Mouse (Mus musculus) limb, embryonic 12.5 days (tissue): ENCODE data around the gene Arid1b. TPM values are rescaled to one million over a fixed set of nuclear protein-coding genes. Genes with fewer than 3 reads are reported as not detected.

ENCODE experiments used
- ATAC-seq: fragments of 200-750 bp; cut with Nextera tagmentation; 2 replicates; pipeline ENCODE4 v1.8.0; 2017; ENCODE audit warnings: low read depth, moderate TSS enrichment; ENCODE audit not compliant: insufficient number of reproducible peaks, insufficient read depth, low FRiP score, low TSS enrichment
- H3K27ac ChIP-seq: fragments of 300-500 bp; sonication (generic); 2 replicates; pipeline ENCODE4 v1.5.1; 2016; ENCODE audit warnings: mild to moderate bottlenecking, moderate library complexity
- H3K27me3 ChIP-seq: fragments of 300-500 bp; sonication (generic); 2 replicates; pipeline ENCODE4 v1.6.1; 2016; ENCODE audit warnings: mild to moderate bottlenecking, moderate library complexity
- H3K36me3 ChIP-seq: fragments of 300-500 bp; sonication (generic); 2 replicates; pipeline ENCODE4 v1.6.1; 2016; ENCODE audit warnings: mild to moderate bottlenecking, moderate library complexity
- H3K4me1 ChIP-seq: fragments of 300-500 bp; sonication (generic); replicated peaks from 2 replicates; pipeline ENCODE4 v1.6.1; 2016
- H3K4me2 ChIP-seq: fragments of 300-500 bp; sonication (generic); 2 replicates; pipeline ENCODE4 v1.6.1; 2016; ENCODE audit warnings: mild to moderate bottlenecking, moderate library complexity
- H3K4me3 ChIP-seq: fragments of 300-500 bp; sonication (generic); replicated peaks from 2 replicates; pipeline ENCODE4 v1.5.1; 2016; ENCODE audit warnings: mild to moderate bottlenecking
- H3K9ac ChIP-seq: fragments of 300-500 bp; sonication (generic); replicated peaks from 2 replicates; pipeline ENCODE4 v1.6.1; 2016; ENCODE audit warnings: mild to moderate bottlenecking, moderate library complexity
- H3K9me3 ChIP-seq: fragments of 300-500 bp; sonication (generic); 2 replicates; pipeline ENCODE4 v1.6.1; 2016; ENCODE audit warnings: mild to moderate bottlenecking, moderate library complexity
- WGBS: fragments of 180-500 bp; shearing (Covaris S2); methylation state at CpG from one replicate; pipeline ENCODE4 v1.1.7; 2016; 5-methylcytosine and 5-hydroxymethylcytosine counted together
- polyA plus RNA-seq: library from polyadenylated mRNA; unstranded; fragments of >200 nt; fragmentation: Nextera tagmentation; extraction: Ambion mirVana; gene quantifications from 2 replicates; pipeline ENCODE4 v1.2.1, GENCODE M21; 2016

The Arid1b gene
- polyA plus RNA-seq, 1 experiment from 2014 or later = 18.2 TPM

- 91% methylated on average over 5 of the region's 5 CpGs for WGBS
- no peak for ATAC-seq
- Histone ChIP-seq H3K9ac (no peak overlapping the region), H3K27me3 (no peaks in the 10 kb centered on the region), H3K4me1 (peaks cover 54% of the 10 kb centered on the region), H3K4me2 (no peak overlapping the region), H3K9me3 (no peaks in the 10 kb centered on the region), H3K27ac (no peak overlapping the region), H3K4me3 (no peak overlapping the region), H3K36me3 (no peaks in the 10 kb centered on the region)
Measured at GRCm38 (mm10) chr17:5202756-5203155, 208.6 kb downstream of the Arid1b start.

GRCm38 (mm10) chr17:5203346-5204102 is 209.4 kb downstream of the Arid1b start:
- H3K9me3 ChIP-seq = no peaks in the 10 kb centered on the region
- H3K36me3 ChIP-seq = no peaks in the 10 kb centered on the region
- peaks cover 50% of the 10 kb centered on the region for H3K4me1 ChIP-seq
- H3K27me3 ChIP-seq = no peaks in the 10 kb centered on the region
- no peak overlapping the region for H3K4me3 ChIP-seq
- no peak overlapping the region for H3K4me2 ChIP-seq
- no peak overlapping the region for H3K27ac ChIP-seq
- 80% methylated on average over 10 of the region's 10 CpGs for WGBS
- no peak for ATAC-seq
- H3K9ac ChIP-seq = no peak overlapping the region

- 92% methylated on average over 9 of the region's 9 CpGs for WGBS
- H3K27ac ChIP-seq = no peak overlapping the region
- no peaks in the 10 kb centered on the region for H3K9me3 ChIP-seq
- no peaks in the 10 kb centered on the region for H3K27me3 ChIP-seq
- H3K36me3 ChIP-seq = no peaks in the 10 kb centered on the region
- H3K4me3 ChIP-seq = no peak overlapping the region
- no peak overlapping the region for H3K9ac ChIP-seq
- no peak overlapping the region for H3K4me2 ChIP-seq
- ATAC-seq = no peak
- H3K4me1 ChIP-seq = peaks cover 45% of the 10 kb centered on the region
Measured at GRCm38 (mm10) chr17:5204103-5204665, 210.1 kb downstream of the Arid1b start.

- no peak for ATAC-seq
- H3K4me1 ChIP-seq = peaks cover 45% of the 10 kb centered on the region
- no peak overlapping the region for H3K9ac ChIP-seq
- H3K27ac ChIP-seq = no peak overlapping the region
- H3K27me3 ChIP-seq = no peaks in the 10 kb centered on the region
- no peak overlapping the region for H3K4me2 ChIP-seq
- WGBS = 54% methylated on average over 7 of the region's 7 CpGs
- H3K9me3 ChIP-seq = no peaks in the 10 kb centered on the region
- H3K4me3 ChIP-seq = no peak overlapping the region
- no peaks in the 10 kb centered on the region for H3K36me3 ChIP-seq
Measured at GRCm38 (mm10) chr17:5205163-5205581, 211.0 kb downstream of the Arid1b start.

- Histone ChIP-seq H3K4me2 (no peak overlapping the region), H3K4me1 (peaks cover 50% of the 10 kb centered on the region), H3K36me3 (no peaks in the 10 kb centered on the region), H3K9ac (no peak overlapping the region), H3K4me3 (no peak overlapping the region), H3K9me3 (no peaks in the 10 kb centered on the region), H3K27ac (no peak overlapping the region), H3K27me3 (no peaks in the 10 kb centered on the region)
- WGBS = 50% methylated on average over 9 of the region's 9 CpGs
- no peak for ATAC-seq
Measured at GRCm38 (mm10) chr17:5206731-5207130, 212.6 kb downstream of the Arid1b start.

GRCm38 (mm10) chr17:5207881-5208280 is 213.7 kb downstream of the Arid1b start:
- Histone ChIP-seq H3K4me2 (no peak overlapping the region), H3K4me3 (no peak overlapping the region), H3K9me3 (no peaks in the 10 kb centered on the region), H3K36me3 (no peaks in the 10 kb centered on the region), H3K27ac (no peak overlapping the region), H3K9ac (no peak overlapping the region), H3K27me3 (no peaks in the 10 kb centered on the region), H3K4me1 (peaks cover 48% of the 10 kb centered on the region)
- WGBS = 89% methylated on average over 8 of the region's 8 CpGs
- ATAC-seq = no peak

- Histone ChIP-seq H3K4me2 (no peak overlapping the region), H3K9me3 (no peaks in the 10 kb centered on the region), H3K27me3 (no peaks in the 10 kb centered on the region), H3K9ac (no peak overlapping the region), H3K4me3 (no peak overlapping the region), H3K4me1 (peaks cover 44% of the 10 kb centered on the region), H3K36me3 (no peaks in the 10 kb centered on the region), H3K27ac (no peak overlapping the region)
- no peak for ATAC-seq
- WGBS = 26% methylated on average over 3 of the region's 3 CpGs
Measured at GRCm38 (mm10) chr17:5208362-5208761, 214.2 kb downstream of the Arid1b start.

- no peaks in the 10 kb centered on the region for H3K36me3 ChIP-seq
- H3K27me3 ChIP-seq = no peaks in the 10 kb centered on the region
- H3K4me1 ChIP-seq = peaks cover 44% of the 10 kb centered on the region
- ATAC-seq = no peak
- no peaks in the 10 kb centered on the region for H3K9me3 ChIP-seq
- H3K4me2 ChIP-seq = no peak overlapping the region
- WGBS = 84% methylated on average over 1 of the region's 1 CpGs
- no peak overlapping the region for H3K27ac ChIP-seq
- no peak overlapping the region for H3K4me3 ChIP-seq
- H3K9ac ChIP-seq = no peak overlapping the region
Measured at GRCm38 (mm10) chr17:5209076-5209475, 214.9 kb downstream of the Arid1b start.

GRCm38 (mm10) chr17:5210101-5210727 is 216.1 kb downstream of the Arid1b start:
- Histone ChIP-seq H3K27me3 (no peaks in the 10 kb centered on the region), H3K4me1 (peaks cover 44% of the 10 kb centered on the region), H3K4me2 (no peak overlapping the region), H3K9ac (no peak overlapping the region), H3K4me3 (no peak overlapping the region), H3K9me3 (no peaks in the 10 kb centered on the region), H3K27ac (no peak overlapping the region), H3K36me3 (no peaks in the 10 kb centered on the region)
- 86% methylated on average over 6 of the region's 6 CpGs for WGBS
- ATAC-seq = no peak

GRCm38 (mm10) chr17:5210891-5211290 is 216.8 kb downstream of the Arid1b start:
- no peak for ATAC-seq
- H3K4me1 ChIP-seq = peaks cover 38% of the 10 kb centered on the region

GRCm38 (mm10) chr17:5212166-5212565 is 218.0 kb downstream of the Arid1b start:
- Histone ChIP-seq H3K4me3 (no peak overlapping the region), H3K4me2 (no peak overlapping the region), H3K4me1 (peaks cover 35% of the 10 kb centered on the region), H3K9me3 (no peaks in the 10 kb centered on the region), H3K27ac (no peak overlapping the region), H3K27me3 (0 out of 2 replicates have a peak, but pooled peaks cover under 1% of the 10 kb centered on the region), H3K9ac (no peak overlapping the region), H3K36me3 (no peaks in the 10 kb centered on the region)
- WGBS = 79% methylated on average over 12 of the region's 12 CpGs
- no peak for ATAC-seq

More at GRCm38 (mm10) chr17:5210891-5211290, 216.8 kb downstream of the Arid1b start:
- no peaks in the 10 kb centered on the region for H3K27me3 ChIP-seq
- no peak overlapping the region for H3K4me3 ChIP-seq
- H3K36me3 ChIP-seq = no peaks in the 10 kb centered on the region
- no peak overlapping the region for H3K9ac ChIP-seq
- WGBS = 93% methylated on average over 7 of the region's 7 CpGs
- H3K4me2 ChIP-seq = no peak overlapping the region
- no peaks in the 10 kb centered on the region for H3K9me3 ChIP-seq
- no peak overlapping the region for H3K27ac ChIP-seq
